Mouse (Mus musculus): Measurements from ENCODE around the gene Gal3st2b. TPM values are rescaled to one million over a fixed set of nuclear protein-coding genes. Genes with fewer than 3 reads are reported as not detected.
"Not testable (repeated sequence)": the region's sequence is repeated elsewhere in the genome, so short reads cannot be mapped to it uniquely, and the experiment has no call there.

Gal3st2b gene
- polyA plus RNA-seq, 1 experiment from 2014 or later = not detected

DNA sequence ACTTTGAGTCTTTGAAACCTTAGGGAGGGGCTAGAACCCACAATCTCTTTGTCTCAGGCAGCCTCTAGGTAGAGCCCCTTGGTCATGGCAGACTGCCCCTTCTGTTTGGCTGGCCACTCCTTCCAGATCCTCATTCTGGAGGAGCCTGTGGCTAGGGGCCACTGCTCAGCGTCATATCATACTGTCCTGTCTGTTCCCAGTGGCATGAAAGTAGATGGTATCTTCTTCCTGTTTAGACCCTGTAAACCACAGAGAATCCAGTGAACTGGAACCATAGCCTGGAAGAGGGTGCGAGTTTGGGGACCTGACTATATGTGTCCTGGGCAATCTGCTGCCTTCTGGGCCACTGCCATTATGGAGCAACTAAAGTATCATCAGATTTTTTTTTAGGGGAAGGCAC is 73.0 kb downstream of the Gal3st2b start:
- not testable (repeated sequence) for H3K36me3 ChIP-seq; H3K9me3 ChIP-seq; DNase-seq (ENCODE audit: low spot score); H3K27ac ChIP-seq; H3K4me1 ChIP-seq (replicated peaks); H3K27me3 ChIP-seq (ENCODE audit: insufficient read depth, poor library complexity, severe bottlenecking); H3K4me3 ChIP-seq
- 79% methylated on average over 2 of the region's 2 CpGs for WGBS

DNA sequence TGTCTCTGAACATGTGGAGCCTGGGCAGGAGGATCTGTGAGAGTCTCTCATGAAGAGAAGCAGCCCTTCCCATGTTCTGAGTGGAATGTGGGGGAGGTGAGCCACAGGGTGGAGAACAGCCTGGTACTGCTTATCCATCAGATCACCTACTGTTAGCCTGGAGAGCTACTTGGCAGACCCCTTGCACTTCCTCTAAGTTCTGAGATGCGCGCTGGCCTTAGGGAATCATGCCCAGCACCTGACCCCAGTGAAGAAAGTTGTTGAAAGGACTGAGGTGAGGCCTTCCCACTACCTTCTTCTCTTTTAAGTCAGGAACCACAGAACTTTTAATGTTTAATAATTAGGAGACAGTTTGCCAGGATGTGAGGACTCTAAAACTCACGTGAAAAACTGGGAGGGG is 73.4 kb downstream of the Gal3st2b start:
- DNase-seq (ENCODE audit: low spot score) = not testable (repeated sequence)
- 87% methylated on average over 3 of the region's 3 CpGs for WGBS

More for the DNA sequence above, 73.4 kb downstream of the Gal3st2b start:
- not testable (repeated sequence) for H3K4me1 ChIP-seq (replicated peaks); H3K27ac ChIP-seq; H3K36me3 ChIP-seq; H3K4me3 ChIP-seq; H3K27me3 ChIP-seq (ENCODE audit: insufficient read depth, poor library complexity, severe bottlenecking); H3K9me3 ChIP-seq

Other genes starting within 250 kb of the Gal3st2b start
- 38.7 and 41.6 TPM in 2 replicates for gene Bok, start 232.7 kb upstream of the Gal3st2b start, polyA plus RNA-seq (2016; fragmentation: Nextera tagmentation; extraction: Ambion mirVana)
- gene Atg4b, start 166.8 kb upstream of the Gal3st2b start, polyA plus RNA-seq (2016; fragmentation: Nextera tagmentation; extraction: Ambion mirVana) = 83.7 and 103 TPM in 2 replicates
- 40.7 and 48.8 TPM in 2 replicates for gene Thap4, start 163.4 kb upstream of the Gal3st2b start, polyA plus RNA-seq (2016; fragmentation: Nextera tagmentation; extraction: Ambion mirVana)
- 228 and 263 TPM in 2 replicates for gene Dtymk, start 116.4 kb upstream of the Gal3st2b start, polyA plus RNA-seq (2016; fragmentation: Nextera tagmentation; extraction: Ambion mirVana)
- 17.4 and 24.4 TPM in 2 replicates for gene Ing5, start 114.3 kb upstream of the Gal3st2b start, polyA plus RNA-seq (2016; fragmentation: Nextera tagmentation; extraction: Ambion mirVana)
- gene D2hgdh, start 93.4 kb upstream of the Gal3st2b start, polyA plus RNA-seq (2016; fragmentation: Nextera tagmentation; extraction: Ambion mirVana) = 16.1 and 16.4 TPM in 2 replicates
- not detected in 2 replicates for gene Gal3st2, start 57.0 kb upstream of the Gal3st2b start, polyA plus RNA-seq (2016; fragmentation: Nextera tagmentation; extraction: Ambion mirVana)
- gene Gal3st2c, start 72.2 kb downstream of the Gal3st2b start, polyA plus RNA-seq (2016; fragmentation: Nextera tagmentation; extraction: Ambion mirVana) = not detected in 2 replicates
- not detected in 2 replicates for gene Neu4, start 102.1 kb downstream of the Gal3st2b start, polyA plus RNA-seq (2016; fragmentation: Nextera tagmentation; extraction: Ambion mirVana)
- gene Pdcd1, start 134.2 kb downstream of the Gal3st2b start, polyA plus RNA-seq (2016; fragmentation: Nextera tagmentation; extraction: Ambion mirVana) = 0.08 TPM in 1 of 2 replicates, not detected in the other